Comparison of ENCODE assay signal across 18 mouse cellular contexts in genomic region chr1:127673221-127674050, GRCm38 (mm10). TPM values are rescaled to one million over a fixed set of nuclear protein-coding genes. Genes with fewer than 3 reads are reported as not detected.
DNase-seq lines count a peak whose midpoint lies in the region; ATAC-seq and TF ChIP-seq lines count a peak whose summit lies in the region.
"Had no signal": no experiment of that assay in that cellular context is flagged by ENCODE, and none has a peak within 500 bp of the region (broad histone marks: within the 10 kb centered on the region; RNA-seq: fewer than 3 reads in every experiment).

No protein-coding gene starts in this region.

- H3K4me3 ChIP-seq in cerebellum, adult 2 months (replicated peaks; ENCODE audit: insufficient read depth, low read depth, low read length): peak overlapping the region; percentile 28
- H3K4me3 ChIP-seq in neural tube, embryonic 11.5 days (ENCODE audit: low read depth, low read length): no peak overlapping the region
- H3K4me3 ChIP-seq in neural tube, embryonic 12.5 days: no peak overlapping the region
- H3K4me3 ChIP-seq: forebrain, embryonic 10.5 days; limb, embryonic 13.5 days; liver, embryonic 15.5 days; megakaryocyte, embryonic 14.5 days had no signal

- 0 out of 2 replicates have a peak, but pooled peaks cover 3% of the 10 kb centered on the region for H3K9me3 ChIP-seq in neural tube, embryonic 11.5 days (ENCODE audit: control insufficient read depth, low read length)
- H3K9me3 ChIP-seq in neural tube, embryonic 12.5 days: peaks cover 6% of the 10 kb centered on the region; the same call in 1 of the 2 replicates
- H3K9me3 ChIP-seq: liver, embryonic 15.5 days; megakaryocyte, embryonic 14.5 days had no signal

- DNase-seq in cerebellum, adult 2 months: peak in 1 of 2 experiments; percentile 23
- no peak for DNase-seq in cerebellum, postnatal 14 days
- DNase-seq in neural tube, embryonic 11.5 days (ENCODE audit: low spot score): peak; percentile 6
- no peak for DNase-seq in neural tube, embryonic 10.5 days (ENCODE audit: extremely low spot score, low spot score)
- DNase-seq in urinary bladder, postnatal 4 days (ENCODE audit: low spot score in 2 of 2): no peak
- no peak for DNase-seq in layer of hippocampus, adult 18-20 months (ENCODE audit: low spot score in 2 of 2)
- DNase-seq: gastrocnemius, postnatal 14 days; heart, postnatal 14 days; kidney, adult 9 months; thymus, adult 2 months had no signal

- TF ChIP-seq POLR2A in cerebellum, adult 2 months (IDR thresholded peaks at IDR 0.05; ENCODE audit: borderline replicate concordance, insufficient read depth, low read length): no peak

- no peaks in the 10 kb centered on the region for H3K27me3 ChIP-seq in cerebellum, adult 2 months (ENCODE audit: control insufficient read depth, insufficient read depth, low read length)
- H3K27me3 ChIP-seq in neural tube, embryonic 11.5 days (ENCODE audit: control insufficient read depth, insufficient read depth, low read length): peaks cover 48% of the 10 kb centered on the region
- peaks cover 67% of the 10 kb centered on the region for H3K27me3 ChIP-seq in neural tube, embryonic 12.5 days (replicated peaks)

- no peak overlapping the region for H3K27ac ChIP-seq in cerebellum, adult 2 months (ENCODE audit: insufficient read depth, low read length)
- H3K27ac ChIP-seq in neural tube, embryonic 11.5 days (ENCODE audit: low read depth, low read length): no peak overlapping the region
- H3K27ac ChIP-seq in neural tube, embryonic 12.5 days: no peak overlapping the region
- H3K27ac ChIP-seq: forebrain, embryonic 10.5 days; limb, embryonic 13.5 days; liver, embryonic 15.5 days had no signal

- 46% methylated on average over 10 of the region's 10 CpGs for WGBS in cerebellum, adult 2 months
- 74% methylated on average over 10 of the region's 10 CpGs for WGBS in neural tube, embryonic 11.5 days
- WGBS in neural tube, embryonic 12.5 days: 76% methylated on average over 10 of the region's 10 CpGs

- peaks cover 12% of the 10 kb centered on the region for H3K4me1 ChIP-seq in cerebellum, adult 2 months (ENCODE audit: control insufficient read depth, insufficient read depth, low read length)
- H3K4me1 ChIP-seq in neural tube, embryonic 11.5 days (ENCODE audit: control insufficient read depth, insufficient read depth, low read length): peaks cover 13% of the 10 kb centered on the region
- peaks cover 14% of the 10 kb centered on the region for H3K4me1 ChIP-seq in neural tube, embryonic 12.5 days

- ATAC-seq in neural tube, embryonic 11.5 days (ENCODE audit: insufficient read depth, low FRiP score, low TSS enrichment): no peak
- no peak for ATAC-seq in neural tube, embryonic 12.5 days (ENCODE audit: low FRiP score, low read depth)
- ATAC-seq in megakaryocyte-erythroid progenitor cell, adult 5-6 weeks (replicated peaks; ENCODE audit: low FRiP score, low TSS enrichment, poor library complexity, severe bottlenecking): no peak
- ATAC-seq: activated CD4-positive, CD25-positive, alpha-beta regulatory T cell, adult 4 months had no signal

- peak overlapping the region; percentile 9; the same call in 1 of the 2 replicates for H3K4me2 ChIP-seq in neural tube, embryonic 11.5 days (ENCODE audit: low read depth)
- H3K4me2 ChIP-seq in neural tube, embryonic 12.5 days (replicated peaks): 0 out of 2 replicates have a peak overlapping the region, but pooled peaks have one; percentile 1
- H3K4me2 ChIP-seq: limb, embryonic 13.5 days; liver, embryonic 15.5 days had no signal

- no peaks in the 10 kb centered on the region for H3K36me3 ChIP-seq in neural tube, embryonic 11.5 days (ENCODE audit: control insufficient read depth, insufficient read depth, low read length)
- no peaks in the 10 kb centered on the region for H3K36me3 ChIP-seq in neural tube, embryonic 12.5 days
- H3K36me3 ChIP-seq: limb, embryonic 13.5 days; liver, embryonic 15.5 days had no signal

- TF ChIP-seq CTCF in cerebellum, adult 2 months (IDR thresholded peaks at IDR 0.05; ENCODE audit: borderline replicate concordance, insufficient read depth, low read depth, low read length): no peak

- no peak overlapping the region for H3K9ac ChIP-seq in neural tube, embryonic 11.5 days (ENCODE audit: low read length)
- H3K9ac ChIP-seq in neural tube, embryonic 12.5 days: no peak overlapping the region
- H3K9ac ChIP-seq: limb, embryonic 13.5 days; liver, embryonic 15.5 days had no signal

RNA-seq across cellular contexts. Expression of gene Tmem163, which starts 5.9 kb away (rescaled TPM):
- 106 and 124 TPM in 2 replicates for polyA plus RNA-seq in cerebellum, adult 2 months (2012; rRNA removed)
- polyA plus RNA-seq in neural tube, embryonic 11.5 days (2014; fragmentation: Nextera tagmentation; extraction: Ambion mirVana): 27.1 and 32.0 TPM in 2 replicates
- 44.2 and 46.8 TPM in 2 replicates for polyA plus RNA-seq in neural tube, embryonic 12.5 days (2016; fragmentation: Nextera tagmentation; extraction: Ambion mirVana)
- not detected in 2 replicates for total RNA-seq in megakaryocyte-erythroid progenitor cell, adult 5-6 weeks (2014; fragmentation: Nextera tagmentation)
- total RNA-seq in megakaryocyte-erythroid progenitor cell, adult 5-6 weeks (2017): 0.14 TPM in 1 of 2 replicates, not detected in the other
- 1 to 10 TPM; 5.7 to 7.0 TPM for total RNA-seq in layer of hippocampus, adult 18-20 months (2021)
- total RNA-seq: gastrocnemius, postnatal 14 days had no signal
- polyA plus RNA-seq: activated CD4-positive, CD25-positive, alpha-beta regulatory T cell, adult 4 months had no signal

RNA-seq across cellular contexts. Expression of gene Acmsd, which starts 55.8 kb away (rescaled TPM):
- 0.05 TPM in 1 of 2 replicates, not detected in the other for polyA plus RNA-seq in cerebellum, adult 2 months (2012; rRNA removed)
- 0.15 and 0.26 TPM in 2 replicates for polyA plus RNA-seq in neural tube, embryonic 11.5 days (2014; fragmentation: Nextera tagmentation; extraction: Ambion mirVana)
- not detected in 2 replicates for polyA plus RNA-seq in neural tube, embryonic 12.5 days (2016; fragmentation: Nextera tagmentation; extraction: Ambion mirVana)
- total RNA-seq in megakaryocyte-erythroid progenitor cell, adult 5-6 weeks (2014; fragmentation: Nextera tagmentation): 5.9 and 14.7 TPM in 2 replicates
- total RNA-seq in megakaryocyte-erythroid progenitor cell, adult 5-6 weeks (2017): 11.5 and 14.7 TPM in 2 replicates
- not detected for total RNA-seq in layer of hippocampus, adult 18-20 months (2021)
- total RNA-seq: gastrocnemius, postnatal 14 days had no signal
- polyA plus RNA-seq: large intestine, adult 2 months had no signal
